Mouse (Mus musculus) erythroblast, adult 5-6 weeks (primary cell): Measurements from ENCODE around the gene E130218I03Rik. TPM values are rescaled to one million over a fixed set of nuclear protein-coding genes. Genes with fewer than 3 reads are reported as not detected.

Experiments used
- ATAC-seq: replicated peaks from 2 replicates; pipeline ENCODE4 v1.8.0; 2016; ENCODE audit warnings: moderate number of reproducible peaks, mild to moderate bottlenecking, moderate TSS enrichment, inconsistent platforms; ENCODE audit not compliant: poor library complexity, low FRiP score, severe bottlenecking
- total RNA-seq, 2 experiments: library from RNA; stranded (forward) in 1 of 2; stranded (reverse) in 1 of 2; fragments of 150-400 nt in 1 of 2; fragments of 200-764, 138-1000 nt in 1 of 2; gene quantifications; 2 replicates each; pipeline versions ENCODE4 v1.2.3 to v1.2.4; 2015 to 2017; ENCODE audit warnings: low replicate concordance in 2 of 2

E130218I03Rik gene
- total RNA-seq (2015; ENCODE audit: low replicate concordance) (not detected in 2 replicates), total RNA-seq (2017; ENCODE audit: low replicate concordance) (0.70 TPM in 1 of 2 replicates, not detected in the other)

GRCm38 (mm10) chr4:134243516-134244250 lies at the start of gene E130218I03Rik:
TSS of gene E130218I03Rik (plus strand) at chr4:134243662.
- ATAC-seq = no peak

GRCm38 (mm10) chr4:134199371-134199770 lies 44.1 kb upstream of the E130218I03Rik start:
- ATAC-seq = no peak

GRCm38 (mm10) chr4:134202904-134203303 lies 40.6 kb upstream of the E130218I03Rik start, which contains the start of gene Gm7534:
TSS of gene Gm7534 (minus strand) at chr4:134203004.
- no peak for ATAC-seq

GRCm38 (mm10) chr4:134203340-134203896 lies 40.0 kb upstream of the E130218I03Rik start:
- no peak for ATAC-seq

GRCm38 (mm10) chr4:134206488-134207053 lies 36.9 kb upstream of the E130218I03Rik start:
- no peak for ATAC-seq

GRCm38 (mm10) chr4:134222793-134223600 lies 20.5 kb upstream of the E130218I03Rik start:
- no peak for ATAC-seq

- ATAC-seq = no peak
These were observed 16.3 kb upstream of the E130218I03Rik start, which contains the start of gene Catsper4 for GRCm38 (mm10) chr4:134227194-134227593. TSS of gene Catsper4 (minus strand) at chr4:134227383.

GRCm38 (mm10) chr4:134230431-134230830 lies 13.0 kb upstream of the E130218I03Rik start:
- no peak for ATAC-seq

- ATAC-seq = no peak
These were observed 8.6 kb upstream of the E130218I03Rik start for GRCm38 (mm10) chr4:134234876-134235275.

- ATAC-seq = no peak
These were observed 5.7 kb upstream of the E130218I03Rik start for GRCm38 (mm10) chr4:134237582-134238278.

- no peak for ATAC-seq
These were observed 5.2 kb upstream of the E130218I03Rik start, which contains the start of gene Cnksr1 for GRCm38 (mm10) chr4:134238279-134238651. TSS of gene Cnksr1 (minus strand) at chr4:134238399.

GRCm38 (mm10) chr4:134238686-134239085 lies 4.8 kb upstream of the E130218I03Rik start:
- ATAC-seq = no peak

- peak; percentile 85 for ATAC-seq
These were observed 1.8 kb downstream of the E130218I03Rik start, which contains the start of gene Zfp593 for GRCm38 (mm10) chr4:134245148-134245843. TSS of gene Zfp593 (minus strand) at chr4:134245592.

- ATAC-seq = no peak
These were observed 2.8 kb downstream of the E130218I03Rik start for GRCm38 (mm10) chr4:134246256-134246655.

GRCm38 (mm10) chr4:134246719-134247258 lies 3.3 kb downstream of the E130218I03Rik start, which contains the start of gene Gm30191:
TSS of gene Gm30191 (plus strand) at chr4:134246935.
- ATAC-seq = no peak

- ATAC-seq = 0 out of 2 replicates have a peak, but pooled peaks have one; percentile 38
These were observed 6.2 kb downstream of the E130218I03Rik start for GRCm38 (mm10) chr4:134249651-134250050.

GRCm38 (mm10) chr4:134250116-134250929 lies 6.9 kb downstream of the E130218I03Rik start:
- ATAC-seq = no peak

- ATAC-seq = no peak
These were observed 7.4 kb downstream of the E130218I03Rik start for GRCm38 (mm10) chr4:134250930-134251240.
